Mouse (Mus musculus) hindbrain, embryonic 16.5 days (tissue): Measurements from ENCODE around the gene Vdr. TPM values are rescaled to one million over a fixed set of nuclear protein-coding genes. Genes with fewer than 3 reads are reported as not detected.

Experiments used
- ATAC-seq: fragments of 200-750 bp; cut with Nextera tagmentation; 2 replicates; pipeline ENCODE4 v1.8.0; 2017; ENCODE audit warnings: moderate TSS enrichment, moderate library complexity
- H3K27ac ChIP-seq: fragments of 300-500 bp; sonication (generic); 2 replicates; pipeline ENCODE4 v1.5.1; 2014; ENCODE audit warnings: low read depth, mild to moderate bottlenecking, control low read depth, low read length, moderate library complexity
- H3K27me3 ChIP-seq: fragments of 300-500 bp; sonication (generic); replicated peaks from 2 replicates; pipeline ENCODE4 v1.6.1; 2014; ENCODE audit warnings: low read length; ENCODE audit not compliant: control insufficient read depth, insufficient read depth
- H3K36me3 ChIP-seq: fragments of 300-500 bp; sonication (generic); 2 replicates; pipeline ENCODE4 v1.6.1; 2014; ENCODE audit warnings: mild to moderate bottlenecking, low read length, moderate library complexity, mixed read lengths; ENCODE audit not compliant: control insufficient read depth, insufficient read depth
- H3K4me1 ChIP-seq: fragments of 300-500 bp; sonication (generic); 2 replicates; pipeline ENCODE4 v1.6.1; 2014; ENCODE audit warnings: low read depth, low read length; ENCODE audit not compliant: control insufficient read depth, insufficient read depth
- H3K4me2 ChIP-seq: fragments of 300-500 bp; sonication (generic); 2 replicates; pipeline ENCODE4 v1.6.1; 2014; ENCODE audit warnings: mild to moderate bottlenecking, low read length, control low read depth, moderate library complexity
- H3K4me3 ChIP-seq: fragments of 300-500 bp; sonication (generic); 2 replicates; pipeline ENCODE4 v1.5.1; 2014; ENCODE audit warnings: mild to moderate bottlenecking, low read length, control low read depth, moderate library complexity
- H3K9ac ChIP-seq: fragments of 300-500 bp; sonication (generic); 2 replicates; pipeline ENCODE4 v1.6.1; 2014; ENCODE audit warnings: low read depth, mild to moderate bottlenecking, control low read depth, low read length, moderate library complexity
- H3K9me3 ChIP-seq: fragments of 300-500 bp; sonication (generic); 2 replicates; pipeline ENCODE4 v1.6.1; 2014; ENCODE audit warnings: mild to moderate bottlenecking, low read length, moderate library complexity; ENCODE audit not compliant: control insufficient read depth
- WGBS: fragments of 180-500 bp; shearing (Covaris S2); extraction: QIAGEN DNeasy Blood & Tissue Kit; methylation state at CpG from one replicate; pipeline ENCODE4 v1.1.7; 2014; 5-methylcytosine and 5-hydroxymethylcytosine counted together
- polyA plus RNA-seq: library from polyadenylated mRNA; unstranded; fragments of >200 nt; fragmentation: Nextera tagmentation; extraction: Ambion mirVana; gene quantifications from 2 replicates; pipeline ENCODE4 v1.2.1, GENCODE M21; 2015

Vdr gene
- polyA plus RNA-seq, 1 experiment from 2014 or later: 0.26 TPM

GRCm38 (mm10) chr15:97851011-97851410 lies 59.4 kb downstream of the Vdr start:
- Histone ChIP-seq H3K9me3 (no peaks in the 10 kb centered on the region), H3K4me1 (peaks cover 2% of the 10 kb centered on the region; the same call in 1 of the 2 replicates), H3K27me3 (no peaks in the 10 kb centered on the region), H3K36me3 (no peaks in the 10 kb centered on the region), H3K4me2 (no peak overlapping the region), H3K9ac (no peak overlapping the region), H3K4me3 (no peak overlapping the region), H3K27ac (no peak overlapping the region)
- WGBS: 91% methylated on average over 5 of the region's 5 CpGs
- ATAC-seq: no peak

GRCm38 (mm10) chr15:97850441-97850840 lies 60.0 kb downstream of the Vdr start:
- Histone ChIP-seq H3K27ac (no peak overlapping the region), H3K27me3 (no peaks in the 10 kb centered on the region), H3K9ac (no peak overlapping the region), H3K4me2 (no peak overlapping the region), H3K9me3 (no peaks in the 10 kb centered on the region), H3K36me3 (no peaks in the 10 kb centered on the region), H3K4me1 (peaks cover 2% of the 10 kb centered on the region; the same call in 1 of the 2 replicates), H3K4me3 (no peak overlapping the region)
- ATAC-seq: 0 out of 2 replicates have a peak, but pooled peaks have one; percentile 25
- 17% methylated on average over 2 of the region's 2 CpGs for WGBS

- WGBS: 7% methylated on average over 19 of the region's 19 CpGs
Observed at GRCm38 (mm10) chr15:97849116-97849911, 61.1 kb downstream of the Vdr start.

GRCm38 (mm10) chr15:97847866-97848265 lies 62.6 kb downstream of the Vdr start:
- 95% methylated on average over 2 of the region's 2 CpGs for WGBS
- Histone ChIP-seq H3K9ac (no peak overlapping the region), H3K36me3 (no peaks in the 10 kb centered on the region)

More at GRCm38 (mm10) chr15:97849116-97849911, 61.1 kb downstream of the Vdr start:
- Histone ChIP-seq H3K4me3 (peak overlapping the region; percentile 38), H3K27ac (peak overlapping the region; percentile 70), H3K9ac (peak overlapping the region; percentile 55), H3K9me3 (no peaks in the 10 kb centered on the region), H3K36me3 (no peaks in the 10 kb centered on the region), H3K4me1 (peaks cover 2% of the 10 kb centered on the region; the same call in 1 of the 2 replicates), H3K27me3 (no peaks in the 10 kb centered on the region), H3K4me2 (peak overlapping the region; percentile 70)
- peak; percentile 88 for ATAC-seq

GRCm38 (mm10) chr15:97847285-97847684 lies 63.1 kb downstream of the Vdr start:
- Histone ChIP-seq H3K4me1 (peaks cover 2% of the 10 kb centered on the region; the same call in 1 of the 2 replicates), H3K27ac (no peak overlapping the region), H3K9ac (no peak overlapping the region), H3K9me3 (no peaks in the 10 kb centered on the region), H3K27me3 (no peaks in the 10 kb centered on the region), H3K36me3 (no peaks in the 10 kb centered on the region), H3K4me3 (no peak overlapping the region), H3K4me2 (no peak overlapping the region)
- WGBS: 89% methylated on average over 4 of the region's 4 CpGs
- ATAC-seq: no peak

More at GRCm38 (mm10) chr15:97847866-97848265, 62.6 kb downstream of the Vdr start:
- Histone ChIP-seq H3K27me3 (no peaks in the 10 kb centered on the region), H3K4me2 (no peak overlapping the region), H3K4me1 (peaks cover 2% of the 10 kb centered on the region; the same call in 1 of the 2 replicates), H3K4me3 (no peak overlapping the region), H3K9me3 (no peaks in the 10 kb centered on the region), H3K27ac (no peak overlapping the region)
- no peak for ATAC-seq

- Histone ChIP-seq H3K4me2 (no peak overlapping the region), H3K9ac (no peak overlapping the region), H3K4me3 (no peak overlapping the region), H3K27me3 (no peaks in the 10 kb centered on the region), H3K9me3 (no peaks in the 10 kb centered on the region), H3K27ac (no peak overlapping the region), H3K4me1 (peaks cover 2% of the 10 kb centered on the region; the same call in 1 of the 2 replicates), H3K36me3 (no peaks in the 10 kb centered on the region)
- WGBS: 89% methylated on average over 11 of the region's 11 CpGs
- no peak for ATAC-seq
Observed at GRCm38 (mm10) chr15:97846121-97846882, 64.1 kb downstream of the Vdr start.

GRCm38 (mm10) chr15:97844037-97845034 lies 66.1 kb downstream of the Vdr start, which contains the start of gene Hdac7:
Gene Hdac7 (minus strand): TSS chr15:97844502.
- 69% methylated on average over 19 of the region's 19 CpGs for WGBS
- H3K27ac ChIP-seq: no peak within 1 kb of the TSS
- no peaks in the 10 kb centered on the region for H3K9me3 ChIP-seq
- no peaks in the 10 kb centered on the region for H3K27me3 ChIP-seq
- no peak for ATAC-seq
- H3K4me2 ChIP-seq: no peak within 1 kb of the TSS
- H3K4me1 ChIP-seq: peaks cover 3% of the 10 kb centered on the region
- H3K4me3 ChIP-seq: no peak within 1 kb of the TSS
- H3K36me3 ChIP-seq: no peaks in the 10 kb centered on the region
- no peak within 1 kb of the TSS; the same call in 1 of the 2 replicates for H3K9ac ChIP-seq

GRCm38 (mm10) chr15:97843247-97843651 lies 67.2 kb downstream of the Vdr start:
- Histone ChIP-seq H3K9ac (no peak overlapping the region), H3K4me1 (peaks cover 2% of the 10 kb centered on the region), H3K4me3 (no peak overlapping the region), H3K27ac (no peak overlapping the region), H3K27me3 (no peaks in the 10 kb centered on the region), H3K36me3 (no peaks in the 10 kb centered on the region), H3K9me3 (no peaks in the 10 kb centered on the region), H3K4me2 (no peak overlapping the region)
- 85% methylated on average over 7 of the region's 7 CpGs for WGBS
- ATAC-seq: no peak
